Mouse (Mus musculus) mouse trophoblast stem cell (cell line): Measurements from ENCODE around the gene Rnf24.
"Not testable (repeated sequence)": the region's sequence is repeated elsewhere in the genome, so short reads cannot be mapped to it uniquely, and the experiment has no call there.

Experiments
- in situ Hi-C, 2 experiments: fragments of 300-500 bp; cut with MseI, MboI; formaldehyde crosslinking; loops; 2 replicates in 1 of 2; 3 replicates in 1 of 2; pipeline ENCODE4 v1.15.1; 2025

Rnf24 gene

DNA sequence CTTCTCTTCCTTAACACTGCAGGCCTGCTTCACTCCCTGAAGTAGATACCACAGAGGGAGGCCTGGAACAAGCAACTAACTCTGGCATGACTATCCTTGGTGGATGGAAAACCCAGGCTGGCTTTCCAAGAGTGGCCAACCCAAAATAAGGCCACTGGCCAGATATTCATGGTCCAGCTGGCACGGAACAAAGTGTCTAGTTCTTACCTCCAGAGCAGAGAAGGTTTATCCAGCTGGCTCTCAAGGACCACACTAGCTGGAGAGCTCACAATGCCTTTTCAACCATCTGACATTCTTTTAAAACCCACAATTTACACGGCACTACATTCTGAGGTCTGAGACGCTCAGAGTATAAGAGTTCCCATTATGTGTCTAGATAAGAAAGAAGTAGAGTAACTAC, 8.2 kb downstream of the Rnf24 start:
- in situ Hi-C loops = no loop called here

DNA sequence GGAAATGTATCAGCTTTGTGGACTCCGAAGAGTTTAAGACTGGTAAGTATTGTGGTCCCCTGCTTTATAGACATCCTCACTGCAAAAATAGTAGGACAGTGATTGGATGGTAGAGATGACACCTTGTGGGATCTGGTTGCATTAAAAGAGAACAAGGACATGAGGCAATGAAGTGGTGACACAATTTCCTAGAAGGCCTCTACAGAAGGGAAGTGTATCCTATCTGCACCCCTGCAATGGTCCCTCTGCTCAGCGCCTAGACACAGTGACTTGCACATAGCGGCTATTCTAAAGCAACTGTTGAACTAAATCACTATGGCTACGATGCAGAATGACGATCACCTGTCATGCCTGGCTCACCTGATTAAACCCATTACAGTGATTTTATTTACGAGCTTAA, 15.1 kb downstream of the Rnf24 start:
- in situ Hi-C loops = no loop called here

DNA sequence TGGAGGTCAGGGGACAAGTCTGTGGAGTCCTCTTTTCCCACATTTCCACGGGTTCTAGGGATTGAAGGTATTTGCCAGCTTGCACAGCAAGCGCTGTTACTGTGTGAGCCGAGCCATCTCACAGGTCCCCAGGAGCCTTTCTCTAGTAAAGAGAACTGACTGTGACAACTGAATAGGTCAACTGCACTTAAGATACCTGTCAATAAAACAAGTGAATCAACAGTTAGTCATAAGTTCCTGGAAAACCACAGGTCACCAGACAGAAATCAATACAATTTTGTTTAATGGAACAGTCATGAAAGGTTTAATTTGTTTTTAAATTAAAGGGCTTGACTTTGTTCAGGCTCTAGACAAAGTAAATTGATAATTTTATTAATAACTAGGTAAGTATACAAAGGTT, 22.1 kb downstream of the Rnf24 start:
- in situ Hi-C loops = no loop called here

DNA sequence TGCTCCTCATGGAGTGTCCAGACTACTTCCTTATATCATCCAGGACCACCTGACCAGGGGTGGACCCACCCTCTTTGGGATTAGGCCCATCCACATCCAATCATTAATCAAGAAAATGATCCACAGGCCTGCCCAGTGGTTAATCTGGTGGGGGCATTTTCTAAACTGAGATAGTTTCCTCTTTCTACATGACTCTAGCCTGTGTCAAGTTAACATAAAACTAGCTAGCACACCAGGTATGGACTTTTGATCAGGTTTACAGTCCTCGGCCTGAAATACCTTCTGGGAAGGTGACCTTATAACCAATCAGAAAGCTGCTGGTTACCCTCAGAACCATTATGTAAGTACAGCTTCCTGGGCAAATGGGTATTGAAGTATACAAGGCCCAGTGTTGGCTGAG, 23.7 kb downstream of the Rnf24 start:
- in situ Hi-C loops = no loop called here

DNA sequence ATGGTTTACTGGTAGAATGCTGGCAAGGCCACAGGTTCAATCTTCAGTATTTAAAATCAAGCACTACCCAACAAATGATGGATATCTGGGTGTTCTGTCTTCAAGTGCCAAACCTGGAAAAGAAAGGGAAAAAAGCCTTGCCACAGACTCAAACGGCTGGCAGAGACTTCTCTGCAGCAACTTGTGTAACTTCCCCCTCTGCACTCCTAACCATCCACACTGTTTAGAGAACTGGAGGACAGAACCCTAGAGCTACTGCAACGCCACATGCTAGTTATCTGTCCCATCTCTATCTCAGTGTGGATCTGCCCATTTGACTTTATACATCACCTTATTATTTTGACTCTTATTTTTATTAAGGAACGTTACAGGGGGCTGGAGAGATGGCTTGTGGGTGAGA, 26.6 kb downstream of the Rnf24 start:
- in situ Hi-C loops = no loop called here

DNA sequence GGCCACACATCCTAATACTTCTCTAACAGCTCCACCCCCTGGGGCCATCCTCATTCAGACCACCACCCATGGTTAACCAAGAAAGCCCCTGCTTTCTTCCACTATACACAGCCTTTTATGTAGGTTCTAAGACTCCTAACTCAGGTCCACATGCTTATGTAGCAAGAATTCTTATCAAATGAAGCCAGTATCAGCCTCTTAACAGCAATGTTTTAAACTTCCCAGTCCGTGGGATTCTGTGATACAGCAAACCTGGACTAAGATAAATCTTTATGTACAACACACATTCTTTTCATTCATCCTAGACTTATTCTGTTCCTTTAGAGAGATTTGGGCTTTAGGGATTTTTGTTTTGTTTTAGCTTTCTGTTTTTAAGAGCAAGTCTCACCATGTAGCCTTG, 29.0 kb downstream of the Rnf24 start:
- in situ Hi-C loops = no loop called here

DNA sequence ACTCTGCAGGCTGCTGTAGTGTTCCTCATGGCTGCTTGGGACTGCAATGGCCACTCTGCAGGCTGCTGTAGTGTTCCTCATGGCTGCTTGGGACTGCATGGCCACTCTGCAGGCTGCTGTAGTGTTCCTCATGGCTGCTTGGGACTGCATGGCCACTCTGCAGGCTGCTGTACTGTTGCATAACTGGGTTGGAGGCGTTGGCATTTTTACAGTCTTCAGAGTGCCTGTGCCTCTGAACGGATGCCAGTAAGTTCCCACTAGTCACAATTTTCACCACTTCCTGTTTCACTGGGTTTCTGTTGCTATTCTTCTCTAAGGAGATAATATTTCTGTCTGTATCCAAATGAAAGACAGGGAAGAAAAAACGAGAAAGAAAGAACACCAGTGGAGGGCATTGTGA, 31.5 kb downstream of the Rnf24 start:
- in situ Hi-C loops = not testable (repeated sequence)

DNA sequence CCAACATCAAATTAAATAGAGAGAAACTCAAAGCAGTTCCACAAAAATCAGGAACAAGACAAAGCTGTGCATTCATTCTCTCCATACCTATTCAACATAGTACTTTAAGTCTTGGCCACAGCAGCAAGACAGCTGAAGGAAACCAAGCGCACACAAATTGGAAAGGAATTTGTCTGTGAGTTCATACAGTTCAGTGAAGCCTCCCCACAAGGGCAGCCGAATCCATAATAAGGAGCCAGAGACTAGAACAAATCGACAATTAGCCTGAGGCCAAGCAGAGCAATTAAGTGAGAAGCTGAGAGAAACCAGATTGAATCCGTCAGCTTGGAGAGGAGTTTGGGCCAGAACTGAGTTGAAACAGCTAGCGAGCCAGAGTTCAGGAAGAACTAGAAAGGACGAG, 33.3 kb downstream of the Rnf24 start:
- in situ Hi-C loops = no loop called here

DNA sequence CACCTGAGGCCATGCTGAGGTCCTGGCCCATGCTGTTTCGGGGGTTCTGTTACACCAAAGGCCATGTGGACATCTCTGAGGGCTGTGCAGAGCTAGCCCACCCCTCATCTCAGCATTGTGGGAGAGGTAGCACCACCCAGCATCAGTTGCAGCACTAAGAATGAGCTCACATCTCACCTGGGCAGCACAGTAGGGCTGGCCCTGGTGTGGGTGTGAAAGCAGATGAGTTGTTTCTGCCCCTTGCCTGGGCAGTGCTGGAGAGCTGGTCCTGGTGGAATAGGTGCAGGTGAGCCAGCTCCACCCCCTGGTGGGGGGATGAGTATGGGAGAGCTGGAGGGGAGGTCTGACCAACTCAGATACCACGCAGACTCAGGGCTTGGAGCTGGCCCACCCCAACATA, 36.5 kb downstream of the Rnf24 start:
- in situ Hi-C loops = no loop called here

DNA sequence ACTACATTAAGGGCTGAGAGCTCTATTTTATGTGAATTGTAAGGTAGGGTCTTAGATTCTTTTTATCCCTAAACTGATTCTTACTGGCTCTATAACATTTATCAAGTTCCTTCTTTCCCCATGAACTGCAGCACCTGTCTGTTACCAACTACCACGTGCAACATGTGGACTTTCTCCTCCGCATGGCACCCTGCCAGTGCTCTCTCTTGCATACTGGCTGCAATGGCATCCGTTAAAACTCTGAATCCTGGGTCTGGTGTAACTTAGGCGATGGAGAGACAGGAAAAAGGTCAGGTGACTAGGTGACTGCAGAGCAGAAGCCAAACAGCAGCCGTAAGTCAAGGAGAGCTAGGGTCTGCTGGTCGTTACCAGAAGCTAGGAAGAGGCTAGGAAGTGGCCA, 43.4 kb downstream of the Rnf24 start:
- in situ Hi-C loops = no loop called here

DNA sequence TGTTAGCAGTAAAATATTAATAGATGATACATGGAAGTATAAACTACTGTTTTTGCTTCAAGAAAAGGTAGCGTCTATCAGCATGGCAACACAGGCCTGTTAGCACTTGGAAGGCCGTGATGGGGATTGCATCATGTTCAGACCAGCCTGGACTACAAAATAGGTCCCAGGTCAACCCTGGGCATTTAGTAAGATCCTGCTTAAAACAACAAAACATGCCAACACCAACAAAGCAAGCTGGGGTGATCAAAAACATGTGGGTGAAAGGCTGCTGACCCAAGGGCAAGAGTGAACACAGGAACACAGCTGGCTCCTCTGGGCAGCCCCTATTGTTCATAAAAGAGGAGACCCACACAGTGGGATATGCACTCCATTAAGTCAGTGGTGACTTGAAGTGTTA, 44.9 kb downstream of the Rnf24 start:
- in situ Hi-C loops = no loop called here

DNA sequence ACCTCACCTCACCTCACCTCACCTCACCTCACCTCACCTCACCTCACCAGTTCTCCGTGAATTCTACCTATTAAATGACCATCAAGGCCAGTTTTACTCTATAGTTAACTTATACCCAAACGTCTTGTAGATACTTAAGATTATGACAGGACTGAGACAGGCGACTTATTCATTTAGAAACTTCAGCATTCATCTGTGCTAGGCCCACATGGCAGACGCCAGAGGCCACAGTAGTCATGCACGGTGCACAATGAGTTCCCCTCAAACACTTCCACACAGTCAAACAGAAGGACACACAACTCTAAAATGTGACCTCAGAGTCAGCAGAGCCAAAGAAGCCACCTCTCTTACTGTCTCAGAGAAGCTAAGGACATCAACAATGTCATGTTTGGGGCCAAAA, 45.3 kb downstream of the Rnf24 start:
- in situ Hi-C loops = no loop called here

DNA sequence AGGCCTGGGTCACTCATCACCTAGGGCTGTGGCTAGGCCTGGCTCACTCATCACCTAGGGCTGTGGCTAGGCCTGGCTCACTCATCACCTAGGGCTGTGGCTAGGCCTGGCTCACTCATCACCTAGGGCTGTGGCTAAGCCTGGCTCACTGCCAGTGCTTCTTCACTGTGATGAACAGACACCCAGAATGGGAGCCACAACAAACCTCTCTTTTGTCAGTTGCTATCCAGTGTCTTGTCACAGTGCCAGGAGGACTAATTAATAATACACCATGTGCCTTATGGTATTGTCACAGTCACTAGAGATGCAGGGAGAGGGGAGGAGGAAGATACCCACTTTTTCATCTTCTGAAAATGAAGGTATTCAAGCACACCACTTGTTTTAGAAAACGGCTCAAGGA, 47.5 kb downstream of the Rnf24 start:
- in situ Hi-C loops = not testable (repeated sequence)

DNA sequence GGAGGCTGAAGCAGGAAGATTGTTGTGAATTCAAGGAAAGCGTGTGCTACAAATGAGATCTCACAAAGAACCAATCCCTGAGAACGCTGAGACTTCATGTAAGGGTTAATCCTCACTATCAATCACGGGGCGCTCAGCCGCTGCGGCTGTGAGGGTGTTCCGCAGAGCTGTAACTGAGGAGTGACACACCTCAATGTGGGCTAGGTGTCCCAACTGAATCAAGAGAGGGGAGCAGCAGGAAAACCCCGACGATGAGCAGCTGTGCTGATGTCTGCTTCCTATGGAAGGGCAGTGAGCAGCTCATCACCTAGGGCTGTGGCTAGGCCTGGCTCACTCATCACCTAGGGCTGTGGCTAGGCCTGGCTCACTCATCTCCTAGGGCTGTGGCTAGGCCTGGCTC, 48.2 kb downstream of the Rnf24 start:
- in situ Hi-C loops = no loop called here

DNA sequence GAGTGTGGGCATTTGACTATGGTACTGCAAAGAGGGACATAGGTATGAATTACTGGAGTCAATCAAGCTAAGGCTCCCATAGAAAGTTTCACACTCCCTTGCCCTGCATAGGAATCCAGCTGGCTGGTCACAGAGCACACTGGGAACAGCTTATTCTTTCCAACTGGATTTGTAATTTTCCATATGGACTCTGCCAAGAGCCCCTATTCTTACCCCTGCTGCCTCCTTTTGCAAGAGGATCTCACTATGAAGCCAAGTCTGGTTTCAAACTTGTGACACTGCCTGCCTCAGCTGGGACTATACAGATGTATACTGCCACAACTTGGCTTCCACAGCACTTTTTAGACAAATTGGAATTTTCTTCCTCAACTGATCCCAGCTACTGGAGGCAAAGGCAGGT, 51.1 kb downstream of the Rnf24 start:
- in situ Hi-C loops = no loop called here

DNA sequence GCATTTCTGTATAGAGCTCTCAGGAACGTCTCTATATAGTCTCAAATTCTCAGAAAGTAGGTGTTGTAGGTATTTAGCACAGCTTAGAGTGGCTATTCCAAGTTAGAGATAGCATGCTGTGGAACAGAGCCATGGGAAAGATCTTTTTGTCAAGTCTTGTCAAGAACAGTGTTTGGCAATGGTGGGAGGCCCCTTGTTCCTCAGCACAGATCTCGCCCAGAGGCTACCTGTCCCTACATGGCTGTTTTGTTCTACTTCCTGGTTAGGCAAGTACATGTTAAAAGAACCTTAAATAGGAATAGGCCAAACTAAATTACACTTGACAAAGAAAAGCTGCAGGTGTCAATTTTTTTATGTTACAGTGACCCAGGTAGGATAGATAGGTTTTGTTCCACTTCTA, 52.2 kb downstream of the Rnf24 start:
- in situ Hi-C loops = no loop called here

DNA sequence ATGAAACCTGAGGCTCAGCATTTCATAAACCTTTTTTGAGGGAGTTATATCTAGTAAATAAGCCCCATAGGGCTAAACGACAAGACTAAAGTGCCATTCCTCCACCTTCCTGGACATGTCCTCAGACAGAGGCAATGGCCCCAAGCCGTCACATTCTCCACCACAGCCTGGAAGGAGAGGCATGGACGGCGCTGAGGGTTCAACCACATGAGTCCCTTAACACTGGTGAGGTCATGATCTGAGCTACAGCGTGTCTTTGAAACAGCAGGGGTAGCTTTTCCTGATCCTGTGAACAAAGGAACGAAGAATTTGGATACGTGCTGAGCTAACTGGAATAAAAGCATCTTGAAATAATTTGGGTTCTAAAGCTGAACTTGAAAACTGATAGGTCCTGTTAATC, 54.0 kb downstream of the Rnf24 start:
- in situ Hi-C loops = not testable (repeated sequence)

DNA sequence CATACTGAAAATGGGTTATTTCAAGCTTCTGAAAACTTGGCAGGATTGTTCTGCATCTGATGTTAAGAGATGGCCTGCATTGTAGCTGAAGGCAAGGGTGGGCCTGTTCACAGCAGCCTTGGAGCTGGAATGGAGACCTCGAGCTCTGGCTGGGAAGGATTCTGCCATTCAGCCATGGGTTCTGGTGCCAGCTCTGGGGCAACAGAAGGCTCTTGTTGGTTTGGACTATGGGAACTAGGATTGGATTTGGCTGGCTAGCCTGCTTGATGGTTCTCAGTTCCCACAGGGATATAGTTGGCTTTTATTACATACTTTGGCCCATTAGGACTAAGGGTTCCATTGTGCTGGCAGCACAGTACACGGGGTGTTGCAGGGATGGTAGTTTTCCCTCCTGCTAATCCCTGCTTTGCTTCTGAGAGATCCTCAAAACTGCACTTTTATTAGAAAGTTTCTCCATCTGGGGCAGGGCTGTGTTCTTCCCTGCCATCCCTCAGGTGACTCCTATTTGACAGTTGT, 55.9 kb downstream of the Rnf24 start:
- in situ Hi-C loops = no loop called here

DNA sequence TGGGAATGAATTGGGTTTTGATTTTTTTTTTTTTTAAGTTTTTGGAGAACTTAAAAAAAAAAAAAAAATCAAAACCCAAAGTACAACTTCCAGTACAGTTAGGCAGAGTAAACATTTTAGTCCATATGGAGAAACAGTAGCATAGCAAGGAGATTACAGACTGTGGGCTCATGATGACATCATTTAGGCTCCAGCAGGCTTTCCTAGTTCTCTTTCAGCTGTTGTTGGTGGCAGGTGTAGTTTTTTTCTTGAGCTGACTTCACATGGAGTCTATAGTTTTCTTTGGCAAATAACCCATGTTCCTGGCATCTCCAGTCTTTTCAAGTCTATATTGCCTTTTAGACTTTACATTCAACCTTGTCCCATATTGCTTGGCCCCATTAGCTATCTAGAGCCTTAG, 62.0 kb downstream of the Rnf24 start:
- in situ Hi-C loops = no loop called here

DNA sequence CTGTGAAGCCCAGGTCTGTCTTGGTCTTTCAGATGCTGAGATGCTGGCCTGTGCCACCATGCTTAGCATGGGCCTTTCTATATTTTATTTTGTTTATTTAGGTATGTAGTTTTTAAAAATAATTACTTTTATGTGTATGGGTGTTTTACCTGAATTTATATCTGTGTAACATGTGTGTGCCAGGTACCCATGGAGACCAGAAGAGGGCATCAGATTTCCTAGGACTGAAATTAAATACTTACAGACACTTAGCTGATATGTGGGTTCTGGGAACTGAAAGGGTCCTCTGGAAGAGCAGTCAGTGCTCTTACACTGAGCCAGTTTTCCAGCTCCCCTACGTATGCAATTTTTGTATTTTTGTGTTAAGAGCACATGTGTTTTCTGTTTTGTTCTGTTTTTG, 66.4 kb downstream of the Rnf24 start:
- in situ Hi-C loops = no loop called here

DNA sequence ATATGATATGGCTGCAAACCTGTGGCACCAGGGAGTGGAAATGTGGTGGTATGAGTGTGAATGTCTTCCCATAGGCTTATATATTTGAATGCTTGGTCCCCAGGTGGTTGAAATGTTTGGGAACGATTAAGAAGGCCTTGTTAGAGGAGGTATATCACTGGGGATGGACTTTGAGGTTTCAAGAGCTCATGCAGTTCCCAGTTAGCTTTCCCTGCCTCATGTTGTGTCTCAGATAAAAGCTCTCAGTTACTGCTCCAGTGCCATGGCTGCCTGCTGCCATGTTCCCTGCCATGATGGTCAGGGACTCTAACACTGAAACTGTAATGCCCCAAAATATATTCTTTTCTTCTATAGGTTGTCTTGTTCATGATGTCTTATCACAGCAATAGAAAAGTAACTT, 71.1 kb downstream of the Rnf24 start:
- in situ Hi-C loops = no loop called here

DNA sequence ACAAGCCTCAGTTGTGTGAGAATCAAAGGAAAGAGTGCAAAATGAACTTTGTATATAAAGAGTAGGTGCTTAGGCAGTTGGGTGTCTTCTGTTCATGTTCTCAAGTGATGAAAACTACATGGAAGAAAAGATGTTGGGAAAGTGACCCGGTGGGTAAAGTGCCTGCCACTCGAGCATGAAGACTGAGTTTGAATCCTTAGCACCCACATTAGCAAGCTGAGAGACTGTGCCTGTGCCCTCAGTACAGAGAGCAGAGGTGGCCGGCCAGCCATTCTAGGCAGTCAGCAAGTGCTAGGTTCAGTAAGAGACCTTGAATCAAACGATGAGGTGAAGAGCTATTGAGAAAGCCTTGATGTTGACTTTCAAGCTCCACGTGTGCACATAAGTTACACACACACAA, 76.0 kb downstream of the Rnf24 start:
- in situ Hi-C loops = no loop called here

DNA sequence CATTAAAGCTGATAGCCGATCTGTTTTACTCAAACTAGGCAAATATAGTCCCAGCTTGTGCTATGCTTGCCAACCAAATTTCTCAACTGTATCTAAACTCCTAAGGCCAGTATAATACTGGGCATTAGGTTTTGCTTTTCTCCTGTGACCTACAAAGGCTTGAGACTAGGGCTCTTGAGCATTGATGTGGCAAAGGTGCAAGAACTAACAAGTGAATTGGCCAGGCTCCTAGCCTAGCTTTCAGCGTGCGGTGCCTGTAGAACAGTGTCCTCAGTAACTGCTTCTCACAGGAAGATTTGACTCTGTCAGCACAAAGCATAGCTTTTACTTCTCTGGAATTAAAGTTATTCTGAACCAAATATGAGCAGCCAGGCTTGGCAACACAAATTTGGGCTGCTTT, 77.2 kb downstream of the Rnf24 start:
- in situ Hi-C loops = no loop called here

DNA sequence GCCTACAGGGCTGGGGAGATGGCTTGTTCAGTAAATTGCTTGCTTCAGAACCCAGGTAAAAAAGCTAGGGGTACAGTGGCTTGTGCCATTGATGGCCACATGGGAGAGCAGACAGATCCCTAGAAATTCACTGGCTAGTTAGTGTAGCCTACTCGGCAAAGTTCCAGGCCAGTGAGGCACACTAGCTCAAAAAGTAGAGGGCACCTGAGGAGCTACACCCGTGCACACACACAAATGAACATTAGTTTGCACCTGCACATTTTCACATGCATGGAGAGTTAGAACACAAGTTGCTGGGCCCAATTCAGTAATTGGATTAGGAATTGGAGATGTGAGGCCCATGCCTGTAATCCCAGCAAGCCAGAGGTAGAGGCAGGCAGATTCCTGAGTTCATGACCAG, 87.6 kb downstream of the Rnf24 start:
- in situ Hi-C loops = no loop called here

DNA sequence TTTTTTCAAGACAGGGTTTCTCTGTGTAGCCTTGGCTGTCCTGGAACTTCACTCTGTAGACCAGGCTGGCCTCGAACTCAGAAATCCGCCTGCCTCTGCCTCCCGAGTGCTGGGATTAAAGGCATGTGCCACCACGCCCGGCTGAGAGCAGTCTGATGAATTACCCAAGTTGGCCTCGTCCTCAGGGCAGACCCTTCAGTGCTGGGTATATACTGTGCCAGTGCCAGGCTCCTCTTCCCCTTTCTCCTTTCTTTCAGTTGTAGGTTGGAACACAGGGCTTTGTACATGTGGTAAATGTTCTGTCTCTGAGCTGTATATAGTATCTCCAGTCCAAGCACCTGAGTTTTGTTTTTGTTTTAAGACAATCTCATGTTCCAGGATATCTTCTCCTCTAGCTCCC, 88.7 kb downstream of the Rnf24 start:
- in situ Hi-C loops = no loop called here
